Mouse (Mus musculus) midbrain, embryonic 14.5 days (tissue): ENCODE measurements around the gene Fbxw27. TPM values are rescaled to one million over a fixed set of nuclear protein-coding genes. Genes with fewer than 3 reads are reported as not detected.
"Not testable (repeated sequence)": the region's sequence is repeated elsewhere in the genome, so short reads cannot be mapped to it uniquely, and the experiment has no call there.

Experiments used
- ATAC-seq: fragments of 200-750 bp; cut with Nextera tagmentation; 2 replicates; pipeline ENCODE4 v1.8.0; 2017; ENCODE audit warnings: moderate number of reproducible peaks, moderate library complexity; ENCODE audit not compliant: low FRiP score, low TSS enrichment
- DNase-seq: peaks from one replicate; pipeline ENCODE4 v3.0.0-alpha.2; 2015
- H3K27ac ChIP-seq: fragments of 300-500 bp; sonication (generic); replicated peaks from 2 replicates; pipeline ENCODE4 v1.5.1; 2014; ENCODE audit warnings: mild to moderate bottlenecking, low read depth, low read length, moderate library complexity
- H3K27me3 ChIP-seq: fragments of 300-500 bp; sonication (generic); 2 replicates; pipeline ENCODE4 v1.6.1; 2014; ENCODE audit warnings: low read length, control low read depth, mixed read lengths; ENCODE audit not compliant: control insufficient read depth, insufficient read depth
- H3K36me3 ChIP-seq: fragments of 300-500 bp; sonication (generic); 2 replicates; pipeline ENCODE4 v1.6.1; 2014; ENCODE audit warnings: low read length, control low read depth; ENCODE audit not compliant: control insufficient read depth, insufficient read depth
- H3K4me1 ChIP-seq: fragments of 300-500 bp; sonication (generic); 2 replicates; pipeline ENCODE4 v1.6.1; 2014; ENCODE audit warnings: mild to moderate bottlenecking, antibody characterized with exemption, low read length, control low read depth; ENCODE audit not compliant: control insufficient read depth, insufficient read depth
- H3K4me2 ChIP-seq: fragments of 300-500 bp; sonication (generic); 2 replicates; pipeline ENCODE4 v1.6.1; 2014; ENCODE audit warnings: mild to moderate bottlenecking, low read length, moderate library complexity
- H3K4me3 ChIP-seq: fragments of 300-500 bp; sonication (generic); replicated peaks from 2 replicates; pipeline ENCODE4 v1.5.1; 2014; ENCODE audit warnings: low read depth, low read length
- H3K9ac ChIP-seq: fragments of 300-500 bp; sonication (generic); replicated peaks from 2 replicates; pipeline ENCODE4 v1.6.1; 2014; ENCODE audit warnings: mild to moderate bottlenecking, low read length, moderate library complexity
- H3K9me3 ChIP-seq: fragments of 300-500 bp; sonication (generic); 2 replicates; pipeline ENCODE4 v1.6.1; 2016; ENCODE audit warnings: low read length, control low read depth, mixed read lengths; ENCODE audit not compliant: control insufficient read depth
- WGBS: fragments of 180-500 bp; shearing (Covaris S2); extraction: QIAGEN DNeasy Blood & Tissue Kit; methylation state at CpG from one replicate; pipeline ENCODE4 v1.1.7; 2014; 5-methylcytosine and 5-hydroxymethylcytosine counted together
- polyA plus RNA-seq: library from polyadenylated mRNA; unstranded; fragments of >200 nt; fragmentation: Nextera tagmentation; extraction: Ambion mirVana; gene quantifications from 2 replicates; pipeline ENCODE4 v1.2.1, GENCODE M21; 2014

Fbxw27 gene
- polyA plus RNA-seq, 1 experiment from 2014 or later, result not detected

GRCm38 (mm10) chr9:109806695-109807293 is 16.3 kb upstream of the Fbxw27 start:
- no peaks in the 10 kb centered on the region for H3K9me3 ChIP-seq
- H3K4me1 ChIP-seq, result no peaks in the 10 kb centered on the region
- no peaks in the 10 kb centered on the region for H3K36me3 ChIP-seq
- ATAC-seq, result no peak
- no peak overlapping the region for H3K27ac ChIP-seq
- no peak overlapping the region for H3K9ac ChIP-seq
- WGBS, result 82% methylated on average over 2 of the region's 2 CpGs
- no peak for DNase-seq
- no peak overlapping the region for H3K4me3 ChIP-seq
- no peaks in the 10 kb centered on the region for H3K27me3 ChIP-seq
- no peak overlapping the region for H3K4me2 ChIP-seq

- Histone ChIP-seq H3K4me1 (no peaks in the 10 kb centered on the region), H3K9me3 (no peaks in the 10 kb centered on the region), H3K4me3 (no peak overlapping the region), H3K27me3 (no peaks in the 10 kb centered on the region), H3K4me2 (no peak overlapping the region), H3K36me3 (no peaks in the 10 kb centered on the region), H3K27ac (no peak overlapping the region), H3K9ac (no peak overlapping the region)
- DNase-seq (no peak), ATAC-seq (no peak)
- WGBS, result 51% methylated on average over 1 of the region's 1 CpGs
Measured at GRCm38 (mm10) chr9:109806260-109806659, 15.8 kb upstream of the Fbxw27 start.

- not testable (repeated sequence) for H3K36me3 ChIP-seq, H3K9me3 ChIP-seq
- WGBS, result 88% methylated on average over 2 of the region's 2 CpGs
Measured at GRCm38 (mm10) chr9:109805596-109805995, 15.1 kb upstream of the Fbxw27 start.

GRCm38 (mm10) chr9:109798051-109798450 is 7.6 kb upstream of the Fbxw27 start:
- Histone ChIP-seq H3K27me3 (no peaks in the 10 kb centered on the region), H3K4me2 (no peak overlapping the region), H3K4me3 (no peak overlapping the region), H3K4me1 (no peaks in the 10 kb centered on the region), H3K9ac (no peak overlapping the region), H3K27ac (no peak overlapping the region), H3K9me3 (no peaks in the 10 kb centered on the region), H3K36me3 (no peaks in the 10 kb centered on the region)
- WGBS, result 88% methylated on average over 1 of the region's 1 CpGs
- DNase-seq (peak; percentile 45), ATAC-seq (no peak)

More at GRCm38 (mm10) chr9:109805596-109805995, 15.1 kb upstream of the Fbxw27 start:
- not testable (repeated sequence) for H3K4me3 ChIP-seq, H3K9ac ChIP-seq, ATAC-seq, H3K4me2 ChIP-seq, DNase-seq, H3K4me1 ChIP-seq, H3K27me3 ChIP-seq, H3K27ac ChIP-seq

GRCm38 (mm10) chr9:109795811-109796210 is 5.3 kb upstream of the Fbxw27 start:
- Histone ChIP-seq H3K27ac (no peak overlapping the region), H3K36me3 (no peaks in the 10 kb centered on the region), H3K27me3 (no peaks in the 10 kb centered on the region), H3K4me3 (no peak overlapping the region), H3K4me1 (no peaks in the 10 kb centered on the region), H3K4me2 (no peak overlapping the region), H3K9me3 (no peaks in the 10 kb centered on the region), H3K9ac (no peak overlapping the region)
- ATAC-seq (no peak), DNase-seq (no peak)
- 75% methylated on average over 2 of the region's 2 CpGs for WGBS

GRCm38 (mm10) chr9:109795221-109795620 is 4.8 kb upstream of the Fbxw27 start:
- H3K9ac ChIP-seq, result no peak overlapping the region
- no peak overlapping the region for H3K27ac ChIP-seq
- no peaks in the 10 kb centered on the region for H3K27me3 ChIP-seq
- H3K4me3 ChIP-seq, result no peak overlapping the region
- no peak for DNase-seq
- ATAC-seq, result no peak
- H3K4me2 ChIP-seq, result no peak overlapping the region
- 69% methylated on average over 2 of the region's 2 CpGs for WGBS
- H3K9me3 ChIP-seq, result no peaks in the 10 kb centered on the region
- H3K4me1 ChIP-seq, result no peaks in the 10 kb centered on the region
- no peaks in the 10 kb centered on the region for H3K36me3 ChIP-seq

GRCm38 (mm10) chr9:109766841-109767240 is 23.6 kb downstream of the Fbxw27 start:
- H3K27me3 ChIP-seq, H3K36me3 ChIP-seq, DNase-seq, H3K4me2 ChIP-seq, H3K27ac ChIP-seq, H3K9ac ChIP-seq, H3K4me1 ChIP-seq, H3K9me3 ChIP-seq, ATAC-seq, H3K4me3 ChIP-seq: not testable (repeated sequence)
- 77% methylated on average over 1 of the region's 1 CpGs for WGBS

- not testable (repeated sequence) for H3K9ac ChIP-seq, H3K4me1 ChIP-seq, H3K9me3 ChIP-seq, H3K4me3 ChIP-seq, H3K27me3 ChIP-seq, ATAC-seq, H3K36me3 ChIP-seq, DNase-seq, H3K27ac ChIP-seq, H3K4me2 ChIP-seq
- WGBS, result 85% methylated on average over 3 of the region's 3 CpGs
Measured at GRCm38 (mm10) chr9:109745989-109746388, 44.5 kb downstream of the Fbxw27 start, which contains the start of gene Fbxw26. Fbxw26 (minus strand) TSS chr9:109746089.
